Mouse (Mus musculus): ENCODE data around the gene Tmed9. TPM values are rescaled to one million over a fixed set of nuclear protein-coding genes. Genes with fewer than 3 reads are reported as not detected.
A peak's percentile ranks its signal among the peaks of the same experiment; 100 is the strongest.

Tmed9 gene
- polyA plus RNA-seq, 1 experiment = 194 TPM

DNA sequence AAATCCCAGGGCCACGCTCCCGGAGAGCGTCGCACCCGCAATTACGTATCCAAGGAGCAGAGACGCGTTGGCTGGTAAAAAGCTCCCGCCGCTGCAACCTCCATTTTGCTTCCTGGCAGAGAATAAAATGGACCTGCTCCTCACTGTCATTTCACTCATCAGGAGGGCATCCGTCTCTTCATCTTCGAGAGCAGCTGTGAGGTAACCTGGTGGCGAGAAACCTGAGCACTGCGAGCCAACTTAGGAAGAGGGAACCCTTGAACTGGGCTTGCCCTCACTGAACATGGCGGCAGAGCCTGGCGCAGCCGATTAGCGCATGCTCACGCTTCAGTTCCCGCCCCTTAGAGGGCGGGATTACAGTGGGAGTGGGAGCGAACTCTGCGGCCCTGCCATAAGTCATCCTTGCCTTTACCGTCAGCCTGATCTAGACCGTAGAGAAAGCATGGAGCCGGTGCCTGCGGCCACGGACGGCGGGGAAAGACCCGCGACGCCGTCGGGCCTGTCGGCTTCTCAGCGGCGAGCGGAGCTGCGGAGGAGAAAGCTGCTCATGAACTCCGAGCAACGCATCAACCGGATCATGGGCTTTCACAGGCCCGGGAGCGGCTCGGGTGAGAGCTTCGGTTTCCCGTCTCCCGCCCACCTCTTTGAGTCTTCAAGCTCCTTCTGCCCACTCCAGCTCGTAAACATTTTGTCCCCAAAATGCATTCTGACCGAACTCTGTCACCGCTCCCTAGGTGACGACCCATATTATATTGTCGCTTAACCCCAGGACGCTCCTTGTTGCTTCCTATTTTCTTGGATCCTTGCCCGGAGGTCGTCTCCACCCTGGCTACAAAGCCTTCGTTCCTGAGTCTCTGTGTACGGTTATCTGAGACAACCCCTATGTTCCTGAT is 49.4 kb downstream of the Tmed9 start, which contains the start of gene Caml:
Gene Caml, plus strand, starts transcription at position 357 of the 893 bp plus-strand sequence.
- TF ChIP-seq GATA1 (IDR thresholded peaks at IDR 0.05; ENCODE audit: low read length) = no peak

DNA sequence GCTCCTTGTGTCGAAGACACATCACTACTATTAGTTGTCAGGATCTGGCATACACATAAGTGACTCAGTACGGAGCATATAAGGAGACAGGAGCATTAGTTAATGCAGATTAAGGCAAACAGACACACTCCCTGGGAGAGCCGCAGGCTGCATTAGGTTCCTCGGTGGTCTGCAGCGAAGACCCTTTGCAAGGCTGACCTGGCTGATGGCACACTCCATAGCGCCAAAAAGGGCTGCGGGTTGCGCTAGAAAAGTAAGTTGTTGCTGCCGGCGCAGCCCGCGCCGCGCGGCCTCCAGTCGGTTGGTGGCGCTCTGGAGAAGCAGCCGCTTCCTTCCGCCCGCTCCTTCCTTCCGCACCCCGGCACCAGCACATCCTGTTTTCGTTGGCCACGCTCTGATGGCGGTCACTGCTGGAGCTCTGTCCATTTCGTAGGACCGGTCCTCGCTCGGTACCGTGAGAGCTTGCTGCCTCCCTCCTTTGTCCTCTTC is 61.2 kb downstream of the Tmed9 start, which contains the start of gene Ddx46:
Gene Ddx46, plus strand, starts transcription at position 389 of the 489 bp plus-strand sequence.
- no peak for TF ChIP-seq GATA1 (IDR thresholded peaks at IDR 0.05; ENCODE audit: low read length)

DNA sequence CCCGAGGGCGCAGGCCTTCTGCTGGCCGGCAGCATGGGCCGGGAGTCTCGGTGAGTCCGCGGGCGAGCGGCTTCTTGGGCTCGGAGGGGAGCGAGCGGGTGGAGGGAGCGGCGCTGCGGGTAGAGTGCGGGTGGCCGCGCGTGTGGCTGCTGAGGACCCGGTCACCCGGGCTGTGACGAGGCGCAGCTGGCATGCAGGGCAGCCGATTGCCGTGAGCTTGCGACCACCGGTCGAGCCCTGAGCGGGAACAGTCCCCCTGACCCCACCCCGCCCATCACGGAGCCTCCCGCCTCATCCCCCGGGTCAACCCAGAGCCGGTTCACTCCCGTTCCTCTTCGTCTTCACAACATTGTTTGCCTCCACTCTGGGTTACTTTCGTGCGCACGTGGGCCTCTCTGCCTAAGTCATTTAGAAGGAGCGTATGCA is 61.6 kb downstream of the Tmed9 start:
- no peak for TF ChIP-seq GATA1 (IDR thresholded peaks at IDR 0.05; ENCODE audit: low read length)

DNA sequence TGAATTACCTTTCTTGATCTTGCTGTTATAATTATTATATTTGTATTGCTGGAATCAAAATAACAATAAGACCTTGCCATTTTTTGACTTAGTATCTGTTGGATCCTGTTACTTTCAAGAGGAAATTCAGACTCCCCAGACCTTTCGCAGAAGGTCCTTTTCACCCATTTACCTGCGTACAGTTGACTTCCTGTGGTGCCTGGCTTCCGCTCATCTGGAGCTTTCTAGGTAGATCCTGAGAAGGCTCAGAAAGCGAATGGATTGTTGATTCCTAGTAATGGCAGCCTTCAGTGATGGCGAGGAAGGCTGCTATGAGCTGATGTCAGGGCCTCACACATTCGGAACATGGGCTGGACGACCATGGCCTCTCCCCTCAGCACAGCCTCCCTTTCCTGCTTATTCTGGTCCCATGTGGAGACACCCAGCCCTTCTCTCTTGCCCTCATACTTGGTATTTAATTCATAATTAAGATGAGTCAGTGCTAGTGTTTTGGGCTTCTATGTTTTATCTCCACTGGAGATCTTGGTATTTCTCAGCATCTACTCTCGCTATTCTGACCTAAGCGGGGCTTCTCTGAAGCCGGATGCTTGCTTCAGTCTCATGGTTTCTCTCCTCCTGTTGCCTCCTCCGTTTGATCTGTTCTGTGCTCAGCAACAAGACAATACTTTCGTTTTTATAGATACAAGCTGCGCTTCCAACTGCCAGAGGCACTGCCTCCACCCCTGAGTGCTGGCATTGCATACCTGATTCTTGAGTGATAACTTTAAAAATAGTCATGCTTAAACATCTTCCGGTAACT is 62.9 kb downstream of the Tmed9 start:
- peak; percentile 38 for TF ChIP-seq GATA1 (IDR thresholded peaks at IDR 0.05; ENCODE audit: low read length)

DNA sequence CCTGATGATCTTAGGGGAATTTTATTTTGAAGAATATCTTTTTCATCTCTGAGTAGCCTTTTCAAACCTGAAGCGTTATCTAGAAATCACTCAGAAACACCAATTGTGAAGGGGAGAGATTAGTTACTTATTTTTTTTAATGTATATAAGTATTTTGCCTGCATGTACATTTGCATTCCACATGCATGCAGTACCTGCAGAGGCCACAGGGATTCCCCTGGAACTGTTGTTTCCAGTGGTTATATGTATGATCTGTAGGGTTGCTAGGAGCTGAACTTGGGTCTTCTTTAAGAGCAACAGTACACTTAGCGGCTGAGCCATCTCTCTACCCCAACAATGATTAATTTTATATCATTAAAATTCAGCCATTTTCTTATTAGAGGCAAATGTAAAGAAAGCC is 71.0 kb downstream of the Tmed9 start:
- no peak for TF ChIP-seq GATA1 (IDR thresholded peaks at IDR 0.05; ENCODE audit: low read length)

Other genes with a start within 250 kb of the Tmed9 start
- 10.1 and 10.8 TPM in 2 replicates for gene Mxd3, start 243.9 kb upstream of the Tmed9 start, polyA plus RNA-seq (2012)
- 64.6 and 99.2 TPM in 2 replicates for gene Lman2, start 210.9 kb upstream of the Tmed9 start, polyA plus RNA-seq (2012)
- 3.2 and 3.4 TPM in 2 replicates for gene Rgs14, start 204.0 kb upstream of the Tmed9 start, polyA plus RNA-seq (2012)
- not detected in 2 replicates for gene Slc34a1, start 175.5 kb upstream of the Tmed9 start, polyA plus RNA-seq (2012)
- not detected in 2 replicates for gene Pfn3, start 158.5 kb upstream of the Tmed9 start, polyA plus RNA-seq (2012)
- gene F12, start 146.9 kb upstream of the Tmed9 start, polyA plus RNA-seq (2012) = not detected in 2 replicates
- gene Grk6, start 128.7 kb upstream of the Tmed9 start, polyA plus RNA-seq (2012) = 82.8 and 89.1 TPM in 2 replicates
- gene Prr7, start 109.5 kb upstream of the Tmed9 start, polyA plus RNA-seq (2012) = 4.6 and 6.8 TPM in 2 replicates
- gene Dbn1, start 85.6 kb upstream of the Tmed9 start, polyA plus RNA-seq (2012) = 0.03 TPM in 1 of 2 replicates, not detected in the other
- gene Pdlim7, start 60.1 kb upstream of the Tmed9 start, polyA plus RNA-seq (2012) = 65.8 and 78.9 TPM in 2 replicates
- gene Dok3, start 44.4 kb upstream of the Tmed9 start, polyA plus RNA-seq (2012) = 1.1 and 1.3 TPM in 2 replicates
- 82.6 and 88.1 TPM in 2 replicates for gene Ddx41, start 37.1 kb upstream of the Tmed9 start, polyA plus RNA-seq (2012)
- gene Fam193b, start 2.6 kb upstream of the Tmed9 start, polyA plus RNA-seq (2012) = 47.5 and 48.5 TPM in 2 replicates
- 21.0 and 22.2 TPM in 2 replicates for gene B4galt7, start 26.2 kb downstream of the Tmed9 start, polyA plus RNA-seq (2012)
- 27.0 and 31.7 TPM in 2 replicates for gene Caml, start 49.3 kb downstream of the Tmed9 start, polyA plus RNA-seq (2012)
- 40.6 and 42.0 TPM in 2 replicates for gene Ddx46, start 61.3 kb downstream of the Tmed9 start, polyA plus RNA-seq (2012)
- 19.5 and 22.1 TPM in 2 replicates for gene B230219D22Rik, start 119.4 kb downstream of the Tmed9 start, polyA plus RNA-seq (2012)
- 17.7 and 21.8 TPM in 2 replicates for gene Txndc15, start 140.9 kb downstream of the Tmed9 start, polyA plus RNA-seq (2012)
- 44.8 and 62.5 TPM in 2 replicates for gene Pcbd2, start 153.6 kb downstream of the Tmed9 start, polyA plus RNA-seq (2012)
- not detected in 2 replicates for gene Catsper3, start 210.8 kb downstream of the Tmed9 start, polyA plus RNA-seq (2012)

Measured in G1E-ER4 (cell line).